Mouse (Mus musculus): ENCODE measurements around the gene Ddx24.

- no peak for TF ChIP-seq CTCF (conservative IDR thresholded peaks at IDR 0.05; ENCODE audit: low read length)
- TF ChIP-seq NANOG (IDR thresholded peaks at IDR 0.05; ENCODE audit: borderline replicate concordance, low read length) = no peak
Observed at GRCm38 (mm10) chr12:103396751-103397150, 28.9 kb downstream of the Ddx24 start.
